Mouse (Mus musculus) adrenal gland, adult 18-20 months (tissue): ENCODE measurements around the gene Olfr370. TPM values are rescaled to one million over a fixed set of nuclear protein-coding genes. Genes with fewer than 3 reads are reported as not detected.
"Not testable (repeated sequence)": the region's sequence is repeated elsewhere in the genome, so short reads cannot be mapped to it uniquely, and the experiment has no call there.

Experiments
- DNase-seq, 2 experiments: peaks; one replicate each; pipeline ENCODE4 v3.0.0; 2021 to 2022; ENCODE audit warnings: low spot score in 2 of 2
- long read RNA-seq, 2 experiments: library from polyadenylated mRNA; stranded (forward); transcript quantifications; one replicate each; pipeline ENCODE4 v2.0.0; 2021
- total RNA-seq, 2 experiments: library from RNA; stranded (reverse); gene quantifications; 1 replicate in 1 of 2; 2 replicates in 1 of 2; pipeline ENCODE4 v1.2.3; 2021

The Olfr370 gene
- not detected for total RNA-seq
- long read RNA-seq, experiment 1: 0 reads
- long read RNA-seq, experiment 2: 0 reads

- DNase-seq: no peak
Observed at GRCm38 (mm10) chr8:83535736-83536135, at the start of gene Olfr370. Gene Olfr370 (plus strand): TSS chr8:83535780.

- DNase-seq: no peak
Observed at GRCm38 (mm10) chr8:83511696-83512095, 23.9 kb upstream of the Olfr370 start.

- DNase-seq: no peak
Observed at GRCm38 (mm10) chr8:83520432-83520831, 15.1 kb upstream of the Olfr370 start.

- not testable (repeated sequence) for DNase-seq
Observed at GRCm38 (mm10) chr8:83520907-83521306, 14.7 kb upstream of the Olfr370 start.

GRCm38 (mm10) chr8:83521310-83521709 lies 14.3 kb upstream of the Olfr370 start:
- DNase-seq: no peak

- DNase-seq: no peak
Observed at GRCm38 (mm10) chr8:83534802-83535201, 778 bp upstream of the Olfr370 start.

GRCm38 (mm10) chr8:83562669-83563068 lies 27.1 kb downstream of the Olfr370 start:
- DNase-seq: no peak

GRCm38 (mm10) chr8:83563246-83563645 lies 27.7 kb downstream of the Olfr370 start:
- DNase-seq: no peak

GRCm38 (mm10) chr8:83565731-83566375 lies 30.3 kb downstream of the Olfr370 start:
- no peak for DNase-seq

- DNase-seq: peak; percentile 97
Observed at GRCm38 (mm10) chr8:83566469-83567395, 31.2 kb downstream of the Olfr370 start, which contains the start of gene Ndufb7. Gene Ndufb7 (plus strand): TSS chr8:83566671.

GRCm38 (mm10) chr8:83567668-83568067 lies 32.1 kb downstream of the Olfr370 start:
- DNase-seq: no peak

- DNase-seq: no peak
Observed at GRCm38 (mm10) chr8:83568128-83568527, 32.5 kb downstream of the Olfr370 start.

GRCm38 (mm10) chr8:83568755-83569154 lies 33.2 kb downstream of the Olfr370 start:
- DNase-seq: peak in 1 of 2 experiments; percentile 15

GRCm38 (mm10) chr8:83569165-83569564 lies 33.6 kb downstream of the Olfr370 start:
- peak in 1 of 2 experiments; percentile 16 for DNase-seq

- DNase-seq: peak in 1 of 2 experiments; percentile 17
Observed at GRCm38 (mm10) chr8:83570272-83571000, 34.9 kb downstream of the Olfr370 start.

GRCm38 (mm10) chr8:83571001-83571340 lies 35.4 kb downstream of the Olfr370 start:
- not testable (repeated sequence) for DNase-seq

- DNase-seq: peak; percentile 6 to 18
Observed at GRCm38 (mm10) chr8:83571791-83572190, 36.2 kb downstream of the Olfr370 start.

- peak in 1 of 2 experiments; percentile 16 for DNase-seq
Observed at GRCm38 (mm10) chr8:83572246-83572812, 36.7 kb downstream of the Olfr370 start.

- peak; percentile 4 to 27 for DNase-seq
Observed at GRCm38 (mm10) chr8:83573140-83573875, 37.7 kb downstream of the Olfr370 start.

GRCm38 (mm10) chr8:83574631-83575315 lies 39.2 kb downstream of the Olfr370 start:
- peak in 1 of 2 experiments; percentile 20 for DNase-seq
